8 mouse cellular contexts compared by ENCODE assay signal in genomic region chr4:134734038-134734628, GRCm38 (mm10). TPM values are rescaled to one million over a fixed set of nuclear protein-coding genes. Genes with fewer than 3 reads are reported as not detected.
DNase-seq lines count a peak whose midpoint lies in the region; ATAC-seq and TF ChIP-seq lines count a peak whose summit lies in the region.

No protein-coding gene starts in this region.

- H3K4me1 ChIP-seq in midbrain, embryonic 13.5 days (replicated peaks), result peaks cover 24% of the 10 kb centered on the region
- no peaks in the 10 kb centered on the region for H3K4me1 ChIP-seq in midbrain, postnatal 0 days (ENCODE audit: insufficient read depth, low read length)
- H3K4me1 ChIP-seq in heart, embryonic 13.5 days, result peaks cover 35% of the 10 kb centered on the region

- no peak overlapping the region for H3K4me3 ChIP-seq in midbrain, embryonic 13.5 days (replicated peaks)
- H3K4me3 ChIP-seq in midbrain, postnatal 0 days (ENCODE audit: low read depth, low read length), result no peak overlapping the region
- H3K4me3 ChIP-seq in heart, embryonic 13.5 days, result peak overlapping the region; percentile 8; the same call in 1 of the 2 replicates

- no peaks in the 10 kb centered on the region for H3K9me3 ChIP-seq in midbrain, embryonic 13.5 days
- H3K9me3 ChIP-seq in midbrain, postnatal 0 days (ENCODE audit: low read length), result no peaks in the 10 kb centered on the region
- no peaks in the 10 kb centered on the region for H3K9me3 ChIP-seq in heart, embryonic 13.5 days

- peaks cover 8% of the 10 kb centered on the region; the same call in 1 of the 2 replicates for H3K27me3 ChIP-seq in midbrain, embryonic 13.5 days
- no peaks in the 10 kb centered on the region for H3K27me3 ChIP-seq in midbrain, postnatal 0 days (ENCODE audit: insufficient read depth, low read length)
- H3K27me3 ChIP-seq in heart, embryonic 13.5 days (replicated peaks), result 0 out of 2 replicates have a peak, but pooled peaks cover 4% of the 10 kb centered on the region

- DNase-seq in midbrain, postnatal 0 days (ENCODE audit: low spot score), result no peak
- DNase-seq in embryo, embryonic 11.5 days (ENCODE audit: low read depth, low spot score), result peak; percentile 32
- peak; percentile 79 for DNase-seq in kidney, postnatal 10 days
- peak; percentile 68 for DNase-seq in urinary bladder, adult 2 months (ENCODE audit: low spot score)
- DNase-seq in right cerebral cortex, postnatal 36 days (ENCODE audit: low spot score in 2 of 2), result no peak

- no peak overlapping the region for H3K9ac ChIP-seq in midbrain, embryonic 13.5 days (replicated peaks)
- no peak overlapping the region for H3K9ac ChIP-seq in midbrain, postnatal 0 days (replicated peaks; ENCODE audit: low read length, poor library complexity, severe bottlenecking)
- H3K9ac ChIP-seq in heart, embryonic 13.5 days, result peak overlapping the region; percentile 12; the same call in 1 of the 2 replicates

- no peaks in the 10 kb centered on the region for H3K36me3 ChIP-seq in midbrain, embryonic 13.5 days
- H3K36me3 ChIP-seq in midbrain, postnatal 0 days (ENCODE audit: insufficient read depth, low read length), result no peaks in the 10 kb centered on the region
- no peaks in the 10 kb centered on the region for H3K36me3 ChIP-seq in heart, embryonic 13.5 days

- TF ChIP-seq CTCF in midbrain, postnatal 0 days (IDR thresholded peaks at IDR 0.05), result no peak

- no peak overlapping the region for H3K4me2 ChIP-seq in midbrain, embryonic 13.5 days (replicated peaks)
- no peak overlapping the region for H3K4me2 ChIP-seq in midbrain, postnatal 0 days (ENCODE audit: low read depth, low read length, poor library complexity, severe bottlenecking)
- peak overlapping the region; percentile 46 for H3K4me2 ChIP-seq in heart, embryonic 13.5 days

- ATAC-seq in midbrain, embryonic 13.5 days, result 0 out of 2 replicates have a peak, but pooled peaks have one; percentile 37
- ATAC-seq in midbrain, postnatal 0 days (ENCODE audit: low FRiP score), result no peak
- ATAC-seq in heart, embryonic 13.5 days (ENCODE audit: extremely low read depth, insufficient number of reproducible peaks, low FRiP score, low TSS enrichment), result peak; percentile 38; the same call in 1 of the 2 replicates
- peak; percentile 50 for ATAC-seq in megakaryocyte, adult 5-6 weeks (ENCODE audit: poor library complexity, severe bottlenecking)

- WGBS in midbrain, embryonic 13.5 days, result 10% methylated on average over 13 of the region's 13 CpGs
- WGBS in midbrain, postnatal 0 days, result 8% methylated on average over 11 of the region's 13 CpGs
- 6% methylated on average over 13 of the region's 13 CpGs for WGBS in heart, embryonic 13.5 days

- H3K27ac ChIP-seq in midbrain, embryonic 13.5 days, result no peak overlapping the region
- H3K27ac ChIP-seq in midbrain, postnatal 0 days (ENCODE audit: low read depth, low read length), result no peak overlapping the region
- H3K27ac ChIP-seq in heart, embryonic 13.5 days (replicated peaks), result peak overlapping the region; percentile 55; the same call in 1 of the 2 replicates

RNA-seq across cellular contexts. Expression of gene Man1c1, which starts 30.0 kb away (rescaled TPM):
- 1.9 and 2.4 TPM in 2 replicates for polyA plus RNA-seq in midbrain, embryonic 13.5 days (2015; fragmentation: Nextera tagmentation; extraction: Ambion mirVana)
- total RNA-seq in midbrain, postnatal 0 days (2014; rRNA removed), result 17.1 and 28.7 TPM in 2 replicates
- polyA plus RNA-seq in midbrain, postnatal 0 days (2015; fragmentation: Nextera tagmentation; extraction: Ambion mirVana), result 2.7 and 3.4 TPM in 2 replicates
- polyA plus RNA-seq in heart, embryonic 13.5 days (2015; fragmentation: Nextera tagmentation; extraction: Ambion mirVana), result 5.3 and 6.3 TPM in 2 replicates
- 28.0 and 33.1 TPM in 2 replicates for total RNA-seq in megakaryocyte, adult 5-6 weeks (2015)
- total RNA-seq in megakaryocyte, adult 5-6 weeks (2017), result 14.1 and 16.9 TPM in 2 replicates
- polyA plus RNA-seq in urinary bladder, adult 2 months (2012; rRNA removed), result 7.3 and 12.7 TPM in 2 replicates

RNA-seq across cellular contexts. Expression of gene Ldlrap1, which starts 33.7 kb away (rescaled TPM):
- 2.4 and 3.4 TPM in 2 replicates for polyA plus RNA-seq in midbrain, embryonic 13.5 days (2015; fragmentation: Nextera tagmentation; extraction: Ambion mirVana)
- total RNA-seq in midbrain, postnatal 0 days (2014; rRNA removed), result 1.9 and 3.1 TPM in 2 replicates
- polyA plus RNA-seq in midbrain, postnatal 0 days (2015; fragmentation: Nextera tagmentation; extraction: Ambion mirVana), result 1.9 and 2.5 TPM in 2 replicates
- polyA plus RNA-seq in heart, embryonic 13.5 days (2015; fragmentation: Nextera tagmentation; extraction: Ambion mirVana), result 12.2 and 13.5 TPM in 2 replicates
- 13.8 and 16.0 TPM in 2 replicates for total RNA-seq in megakaryocyte, adult 5-6 weeks (2015)
- 7.6 and 9.6 TPM in 2 replicates for total RNA-seq in megakaryocyte, adult 5-6 weeks (2017)
- 17.9 and 21.4 TPM in 2 replicates for polyA plus RNA-seq in urinary bladder, adult 2 months (2012; rRNA removed)

Comparison
In these comparisons a context has a peak if more than half of its experiments do, and no peak if none do; other contexts are left out.
1. DNase-seq: peak in embryo, embryonic 11.5 days (single experiment), kidney, postnatal 10 days (single experiment) and urinary bladder, adult 2 months (single experiment); none in midbrain, postnatal 0 days (single experiment) and right cerebral cortex, postnatal 36 days (0 of 2).